Mouse (Mus musculus) embryonic facial prominence, embryonic 10.5 days (tissue): ENCODE results near the gene Haghl. TPM values are rescaled to one million over a fixed set of nuclear protein-coding genes. Genes with fewer than 3 reads are reported as not detected.

Source experiments
- DNase-seq: peaks from one replicate; pipeline ENCODE4 v3.0.0-alpha.2; 2017; ENCODE audit warnings: low spot score
- H3K27ac ChIP-seq: fragments of 300-500 bp; sonication (generic); replicated peaks from 2 replicates; pipeline ENCODE4 v1.5.1; 2016; ENCODE audit warnings: mild to moderate bottlenecking
- H3K27me3 ChIP-seq: fragments of 300-500 bp; sonication (generic); replicated peaks from 2 replicates; pipeline ENCODE4 v1.6.1; 2016; ENCODE audit warnings: low read depth, mild to moderate bottlenecking; ENCODE audit not compliant: poor library complexity, severe bottlenecking
- H3K36me3 ChIP-seq: fragments of 300-500 bp; sonication (generic); replicated peaks from 2 replicates; pipeline ENCODE4 v1.6.1; 2016; ENCODE audit warnings: mild to moderate bottlenecking, moderate library complexity
- H3K4me1 ChIP-seq: fragments of 300-500 bp; sonication (generic); 2 replicates; pipeline ENCODE4 v1.6.1; 2016
- H3K4me3 ChIP-seq: fragments of 300-500 bp; sonication (generic); 2 replicates; pipeline ENCODE4 v1.5.1; 2016; ENCODE audit warnings: mild to moderate bottlenecking, moderate library complexity
- H3K9me3 ChIP-seq: fragments of 300-500 bp; sonication (generic); 2 replicates; pipeline ENCODE4 v1.6.1; 2016; ENCODE audit warnings: mild to moderate bottlenecking
- WGBS: fragments of 180-500 bp; shearing (Covaris S2); methylation state at CpG from one replicate; pipeline ENCODE4 v1.1.7; 2016; 5-methylcytosine and 5-hydroxymethylcytosine counted together
- polyA plus RNA-seq: library from polyadenylated mRNA; unstranded; fragments of >200 nt; fragmentation: Nextera tagmentation; extraction: Ambion mirVana; gene quantifications from 2 replicates; pipeline ENCODE4 v1.2.1, GENCODE M21; 2016

Gene Haghl
- polyA plus RNA-seq, 1 experiment from 2014 or later = 69.1 TPM

GRCm38 (mm10) chr17:25828223-25828594 is 42.7 kb upstream of the Haghl start:
- no peaks in the 10 kb centered on the region for H3K27me3 ChIP-seq
- 83% methylated on average over 8 of the region's 8 CpGs for WGBS
- peaks cover 76% of the 10 kb centered on the region for H3K4me1 ChIP-seq
- peak overlapping the region; percentile 81 for H3K4me3 ChIP-seq
- H3K27ac ChIP-seq = peak overlapping the region; percentile 87
- peaks cover 59% of the 10 kb centered on the region for H3K36me3 ChIP-seq
- no peaks in the 10 kb centered on the region for H3K9me3 ChIP-seq
- DNase-seq = no peak

GRCm38 (mm10) chr17:25827546-25828222 is 42.2 kb upstream of the Haghl start:
- Histone ChIP-seq H3K9me3 (no peaks in the 10 kb centered on the region), H3K36me3 (peaks cover 59% of the 10 kb centered on the region), H3K4me3 (peak overlapping the region; percentile 81), H3K27ac (no peak overlapping the region), H3K4me1 (peaks cover 79% of the 10 kb centered on the region), H3K27me3 (no peaks in the 10 kb centered on the region)
- DNase-seq = no peak
- WGBS = 92% methylated on average over 22 of the region's 22 CpGs

GRCm38 (mm10) chr17:25827011-25827410 is 41.5 kb upstream of the Haghl start:
- no peak for DNase-seq
- peaks cover 59% of the 10 kb centered on the region for H3K36me3 ChIP-seq
- no peaks in the 10 kb centered on the region for H3K9me3 ChIP-seq
- H3K27ac ChIP-seq = no peak overlapping the region
- H3K4me1 ChIP-seq = peaks cover 76% of the 10 kb centered on the region
- peaks cover 4% of the 10 kb centered on the region; the same call in 1 of the 2 replicates for H3K27me3 ChIP-seq
- H3K4me3 ChIP-seq = peak overlapping the region; percentile 81
- WGBS = 92% methylated on average over 13 of the region's 13 CpGs

- H3K4me3 ChIP-seq = 0 out of 2 replicates have a peak overlapping the region, but pooled peaks have one; percentile 2
- peaks cover 50% of the 10 kb centered on the region for H3K36me3 ChIP-seq
- no peak overlapping the region for H3K27ac ChIP-seq
- H3K27me3 ChIP-seq = peaks cover 12% of the 10 kb centered on the region
- peaks cover 67% of the 10 kb centered on the region for H3K4me1 ChIP-seq
- H3K9me3 ChIP-seq = no peaks in the 10 kb centered on the region
- no peak for DNase-seq
- 94% methylated on average over 27 of the region's 27 CpGs for WGBS
Observed at GRCm38 (mm10) chr17:25825984-25826570, 40.6 kb upstream of the Haghl start.

- peak overlapping the region; percentile 70; the same call in 1 of the 2 replicates for H3K4me3 ChIP-seq
- DNase-seq = no peak
- 92% methylated on average over 6 of the region's 6 CpGs for WGBS
- peaks cover 59% of the 10 kb centered on the region for H3K4me1 ChIP-seq
- H3K27me3 ChIP-seq = peaks cover 19% of the 10 kb centered on the region
- H3K36me3 ChIP-seq = peaks cover 42% of the 10 kb centered on the region
- H3K27ac ChIP-seq = no peak overlapping the region
- no peaks in the 10 kb centered on the region for H3K9me3 ChIP-seq
Observed at GRCm38 (mm10) chr17:25825311-25825710, 39.8 kb upstream of the Haghl start.

GRCm38 (mm10) chr17:25824362-25825142 is 39.1 kb upstream of the Haghl start:
- peaks cover 34% of the 10 kb centered on the region for H3K36me3 ChIP-seq
- peaks cover 27% of the 10 kb centered on the region for H3K27me3 ChIP-seq
- no peaks in the 10 kb centered on the region for H3K9me3 ChIP-seq
- WGBS = 72% methylated on average over 17 of the region's 17 CpGs
- H3K4me1 ChIP-seq = peaks cover 55% of the 10 kb centered on the region
- H3K27ac ChIP-seq = no peak overlapping the region
- H3K4me3 ChIP-seq = peak overlapping the region; percentile 70
- DNase-seq = no peak

GRCm38 (mm10) chr17:25823452-25823851 is 38.0 kb upstream of the Haghl start, which contains the start of gene Wdr24:
TSS of gene Wdr24 (plus strand) at chr17:25823627.
- Histone ChIP-seq H3K27me3 (peaks cover 38% of the 10 kb centered on the region), H3K36me3 (peaks cover 33% of the 10 kb centered on the region), H3K27ac (peak within 1 kb of the TSS; percentile 73), H3K4me1 (peaks cover 59% of the 10 kb centered on the region), H3K9me3 (no peaks in the 10 kb centered on the region), H3K4me3 (peak within 1 kb of the TSS; percentile 70)
- under 1% methylated on average over 18 of the region's 18 CpGs for WGBS
- peak; percentile 79 for DNase-seq

- WGBS = 6% methylated on average over 46 of the region's 46 CpGs
- H3K36me3 ChIP-seq = peaks cover 6% of the 10 kb centered on the region; the same call in 1 of the 2 replicates
- H3K4me1 ChIP-seq = peaks cover 23% of the 10 kb centered on the region
- H3K9me3 ChIP-seq = no peaks in the 10 kb centered on the region
- H3K4me3 ChIP-seq = peak overlapping the region; percentile 33
- DNase-seq = peak; percentile 42
- no peak overlapping the region for H3K27ac ChIP-seq
- H3K27me3 ChIP-seq = peaks cover 74% of the 10 kb centered on the region
Observed at GRCm38 (mm10) chr17:25818851-25819780, 33.6 kb upstream of the Haghl start.

GRCm38 (mm10) chr17:25817662-25818061 is 32.2 kb upstream of the Haghl start:
- Histone ChIP-seq H3K4me3 (no peak overlapping the region; the same call in 1 of the 2 replicates), H3K27ac (no peak overlapping the region), H3K4me1 (peaks cover 18% of the 10 kb centered on the region), H3K27me3 (peaks cover 86% of the 10 kb centered on the region), H3K9me3 (no peaks in the 10 kb centered on the region), H3K36me3 (peaks cover 6% of the 10 kb centered on the region; the same call in 1 of the 2 replicates)
- WGBS = 81% methylated on average over 11 of the region's 11 CpGs
- no peak for DNase-seq

- Histone ChIP-seq H3K4me1 (peaks cover 30% of the 10 kb centered on the region), H3K27me3 (peaks cover 91% of the 10 kb centered on the region), H3K9me3 (no peaks in the 10 kb centered on the region), H3K4me3 (peak overlapping the region; percentile 27; the same call in 1 of the 2 replicates), H3K36me3 (peaks cover 6% of the 10 kb centered on the region; the same call in 1 of the 2 replicates), H3K27ac (no peak overlapping the region)
- 2% methylated on average over 20 of the region's 20 CpGs for WGBS
- peak; percentile 92 for DNase-seq
Observed at GRCm38 (mm10) chr17:25813471-25813870, 28.0 kb upstream of the Haghl start.

GRCm38 (mm10) chr17:25810890-25811289 is 25.4 kb upstream of the Haghl start:
- Histone ChIP-seq H3K4me1 (peaks cover 34% of the 10 kb centered on the region), H3K9me3 (no peaks in the 10 kb centered on the region), H3K27ac (no peak overlapping the region), H3K27me3 (peaks cover 77% of the 10 kb centered on the region), H3K4me3 (peak overlapping the region; percentile 8; the same call in 1 of the 2 replicates), H3K36me3 (no peaks in the 10 kb centered on the region)
- no peak for DNase-seq
- 75% methylated on average over 4 of the region's 4 CpGs for WGBS
